Mouse (Mus musculus) liver, postnatal 0 days (tissue): Measurements from ENCODE around the gene Irf7.

Source experiments
- CTCF ChIP-seq: sonication (generic); IDR thresholded peaks from 2 replicates; pipeline ENCODE4 v1.5.1; 2016; ENCODE audit warnings: antibody characterized with exemption, low read depth
- EP300 ChIP-seq: IDR thresholded peaks from 2 replicates; pipeline ENCODE4 v1.6.1; 2016; ENCODE audit warnings: antibody characterized with exemption, low read depth, mild to moderate bottlenecking

DNA sequence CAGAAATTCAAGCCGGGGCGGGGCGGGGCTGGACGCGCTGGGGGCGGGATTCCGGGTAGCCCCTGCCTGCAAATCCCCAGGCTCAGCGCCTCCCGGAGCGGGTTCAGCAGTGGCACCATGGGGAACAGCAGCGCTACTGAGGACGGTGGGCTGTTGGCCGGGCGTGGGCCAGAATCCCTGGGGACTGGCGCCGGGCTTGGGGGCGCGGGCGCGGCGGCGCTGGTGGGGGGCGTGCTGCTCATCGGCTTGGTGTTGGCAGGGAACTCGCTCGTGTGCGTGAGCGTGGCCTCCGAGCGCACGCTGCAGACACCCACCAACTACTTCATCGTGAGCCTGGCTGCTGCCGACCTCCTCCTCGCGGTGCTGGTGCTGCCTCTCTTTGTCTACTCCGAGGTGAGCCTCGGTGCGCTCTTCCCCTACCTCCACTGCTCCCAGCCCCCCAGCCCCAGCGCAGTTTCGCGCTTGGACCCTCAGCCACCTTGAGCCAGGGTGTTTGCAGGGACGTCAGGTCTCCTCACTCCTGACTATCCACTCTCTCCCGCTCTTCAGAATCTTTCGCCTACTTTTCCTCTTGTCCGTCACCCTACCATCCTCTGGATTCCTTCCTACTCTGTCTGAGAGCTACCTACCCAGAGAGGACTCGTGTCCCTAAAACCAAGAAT lies 25.8 kb upstream of the Irf7 start, which contains the start of gene Drd4:
- TF ChIP-seq CTCF (no peak), EP300 (no peak)
